Mouse (Mus musculus) intestine, embryonic 16.5 days (tissue): ENCODE measurements at regions not wholly inside any gene's neighbourhood (a gene's known extent, or its start where the extent isn't known, plus 50 kb on each side); places are given as distances from the start of the nearest gene placed in this dataset.

Experiments used
- ATAC-seq: fragments of 200-750 bp; cut with Nextera tagmentation; 2 replicates; pipeline ENCODE4 v1.8.0; 2017; ENCODE audit warnings: moderate TSS enrichment, moderate library complexity
- H3K27ac ChIP-seq: fragments of 300-500 bp; sonication (generic); 2 replicates; pipeline ENCODE4 v1.5.1; 2014; ENCODE audit warnings: mild to moderate bottlenecking, low read length
- H3K27me3 ChIP-seq: fragments of 300-500 bp; sonication (generic); replicated peaks from 2 replicates; pipeline ENCODE4 v1.6.1; 2014; ENCODE audit warnings: low read length, control low read depth, mixed read lengths; ENCODE audit not compliant: control insufficient read depth, insufficient read depth
- H3K36me3 ChIP-seq: fragments of 300-500 bp; sonication (generic); 2 replicates; pipeline ENCODE4 v1.6.1; 2014; ENCODE audit warnings: low read length, control low read depth; ENCODE audit not compliant: control insufficient read depth, insufficient read depth
- H3K4me1 ChIP-seq: fragments of 300-500 bp; sonication (generic); 2 replicates; pipeline ENCODE4 v1.6.1; 2014; ENCODE audit warnings: low read length, control low read depth, mixed read lengths; ENCODE audit not compliant: control insufficient read depth, insufficient read depth
- H3K4me2 ChIP-seq: fragments of 300-500 bp; sonication (generic); 2 replicates; pipeline ENCODE4 v1.6.1; 2014; ENCODE audit warnings: low read depth, low read length, control low read depth
- H3K4me3 ChIP-seq: fragments of 300-500 bp; sonication (generic); 2 replicates; pipeline ENCODE4 v1.5.1; 2014; ENCODE audit warnings: mild to moderate bottlenecking, low read length
- H3K9ac ChIP-seq: fragments of 300-500 bp; sonication (generic); 2 replicates; pipeline ENCODE4 v1.6.1; 2014; ENCODE audit warnings: low read depth, low read length
- H3K9me3 ChIP-seq: fragments of 300-500 bp; sonication (generic); 2 replicates; pipeline ENCODE4 v1.6.1; 2016; ENCODE audit warnings: low read length, control low read depth; ENCODE audit not compliant: control insufficient read depth
- WGBS: fragments of 180-500 bp; shearing (Covaris S2); extraction: QIAGEN DNeasy Blood & Tissue Kit; methylation state at CpG from one replicate; pipeline ENCODE4 v1.1.7; 2014; 5-methylcytosine and 5-hydroxymethylcytosine counted together

GRCm38 (mm10) chr2:10864451-10864850 is 307.5 kb upstream of the Prkcq start:
- Histone ChIP-seq H3K36me3 (no peaks in the 10 kb centered on the region), H3K27me3 (no peaks in the 10 kb centered on the region), H3K4me3 (no peak overlapping the region), H3K27ac (no peak overlapping the region), H3K9me3 (no peaks in the 10 kb centered on the region), H3K4me2 (no peak overlapping the region), H3K4me1 (no peaks in the 10 kb centered on the region), H3K9ac (no peak overlapping the region)
- WGBS = 82% methylated on average over 2 of the region's 2 CpGs
- no peak for ATAC-seq

- no peak overlapping the region for H3K4me3 ChIP-seq
- no peak overlapping the region for H3K9ac ChIP-seq
- no peak overlapping the region for H3K4me2 ChIP-seq
- H3K27ac ChIP-seq = no peak overlapping the region
- WGBS = 77% methylated on average over 4 of the region's 4 CpGs
- H3K27me3 ChIP-seq = no peaks in the 10 kb centered on the region
- no peaks in the 10 kb centered on the region for H3K36me3 ChIP-seq
- H3K4me1 ChIP-seq = no peaks in the 10 kb centered on the region
- no peaks in the 10 kb centered on the region for H3K9me3 ChIP-seq
- ATAC-seq = no peak
Measured at GRCm38 (mm10) chr2:10874303-10874702, 297.6 kb upstream of the Prkcq start.

GRCm38 (mm10) chr2:10901926-10902325 is 270.0 kb upstream of the Prkcq start:
- Histone ChIP-seq H3K36me3 (no peaks in the 10 kb centered on the region), H3K9me3 (no peaks in the 10 kb centered on the region), H3K27ac (no peak overlapping the region), H3K4me2 (no peak overlapping the region), H3K9ac (no peak overlapping the region), H3K4me3 (no peak overlapping the region), H3K4me1 (no peaks in the 10 kb centered on the region), H3K27me3 (no peaks in the 10 kb centered on the region)
- no peak for ATAC-seq
- 83% methylated on average over 3 of the region's 3 CpGs for WGBS

GRCm38 (mm10) chr2:10919955-10920354 is 252.0 kb upstream of the Prkcq start:
- Histone ChIP-seq H3K4me3 (no peak overlapping the region), H3K36me3 (no peaks in the 10 kb centered on the region), H3K9me3 (no peaks in the 10 kb centered on the region), H3K4me1 (no peaks in the 10 kb centered on the region), H3K4me2 (no peak overlapping the region), H3K27me3 (no peaks in the 10 kb centered on the region), H3K9ac (no peak overlapping the region), H3K27ac (no peak overlapping the region)
- ATAC-seq = no peak

- H3K27ac ChIP-seq = no peak overlapping the region
- no peaks in the 10 kb centered on the region for H3K36me3 ChIP-seq
- no peak overlapping the region for H3K4me3 ChIP-seq
- no peak for ATAC-seq
- H3K4me2 ChIP-seq = no peak overlapping the region
- H3K27me3 ChIP-seq = no peaks in the 10 kb centered on the region
- 63% methylated on average over 8 of the region's 8 CpGs for WGBS
- no peaks in the 10 kb centered on the region for H3K9me3 ChIP-seq
- H3K4me1 ChIP-seq = no peaks in the 10 kb centered on the region
- H3K9ac ChIP-seq = no peak overlapping the region
Measured at GRCm38 (mm10) chr2:10920686-10921485, 251.0 kb upstream of the Prkcq start.

- H3K27ac ChIP-seq = no peak overlapping the region
- no peak for ATAC-seq
- H3K36me3 ChIP-seq = no peaks in the 10 kb centered on the region
- 37% methylated on average over 13 of the region's 13 CpGs for WGBS
- H3K27me3 ChIP-seq = no peaks in the 10 kb centered on the region
- H3K4me2 ChIP-seq = no peak overlapping the region
- H3K9me3 ChIP-seq = no peaks in the 10 kb centered on the region
- no peak overlapping the region for H3K9ac ChIP-seq
- no peaks in the 10 kb centered on the region for H3K4me1 ChIP-seq
- H3K4me3 ChIP-seq = no peak overlapping the region
Measured at GRCm38 (mm10) chr2:10921486-10922450, 250.1 kb upstream of the Prkcq start.

DNA sequence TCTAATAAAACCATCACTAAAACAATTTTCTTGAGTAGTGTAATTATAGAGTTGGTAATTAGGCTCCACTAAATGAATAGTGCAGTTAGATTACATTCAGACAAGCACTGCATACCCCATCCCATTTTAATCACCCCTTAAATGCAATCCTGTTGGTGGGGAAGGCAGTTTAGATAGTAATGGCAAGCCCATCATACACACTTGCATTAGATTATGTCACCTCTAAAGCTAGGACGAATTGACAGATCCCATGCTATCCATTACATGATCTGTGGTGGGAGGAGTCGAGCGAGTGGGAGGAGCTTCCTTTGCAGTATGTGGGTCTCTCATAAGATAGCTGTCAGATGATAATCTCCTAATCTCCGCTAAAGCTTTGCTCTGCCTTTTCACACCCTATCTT is 247.9 kb upstream of the Prkcq start:
- no peaks in the 10 kb centered on the region for H3K27me3 ChIP-seq
- no peaks in the 10 kb centered on the region for H3K9me3 ChIP-seq
- no peaks in the 10 kb centered on the region for H3K4me1 ChIP-seq
- no peaks in the 10 kb centered on the region for H3K36me3 ChIP-seq
- H3K4me3 ChIP-seq = no peak overlapping the region
- ATAC-seq = no peak
- H3K4me2 ChIP-seq = no peak overlapping the region
- 65% methylated on average over 4 of the region's 4 CpGs for WGBS
- no peak overlapping the region for H3K9ac ChIP-seq
- no peak overlapping the region for H3K27ac ChIP-seq

DNA sequence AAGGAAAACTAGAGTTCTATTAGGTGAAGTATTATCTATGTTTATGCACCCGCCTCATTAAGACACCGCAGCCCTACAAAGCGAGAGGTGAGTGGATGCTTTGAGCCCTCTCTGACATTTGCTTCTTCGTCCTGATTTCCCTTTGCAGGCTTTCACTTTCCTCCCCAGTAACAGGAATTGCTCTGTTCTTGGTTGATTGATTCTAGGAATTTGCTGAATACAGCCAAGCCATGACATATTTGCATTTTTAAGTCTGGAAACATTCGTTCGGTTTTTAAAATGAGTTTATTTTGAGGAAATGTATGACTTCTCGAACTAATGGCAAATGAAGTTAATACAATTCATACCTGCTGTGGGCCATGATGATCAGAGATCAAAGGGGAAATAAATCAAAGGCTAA is 246.5 kb upstream of the Prkcq start:
- no peaks in the 10 kb centered on the region for H3K4me1 ChIP-seq
- 63% methylated on average over 7 of the region's 7 CpGs for WGBS
- ATAC-seq = no peak
- H3K36me3 ChIP-seq = no peaks in the 10 kb centered on the region
- H3K27ac ChIP-seq = no peak overlapping the region
- H3K4me3 ChIP-seq = no peak overlapping the region
- no peak overlapping the region for H3K9ac ChIP-seq
- no peak overlapping the region for H3K4me2 ChIP-seq
- H3K27me3 ChIP-seq = no peaks in the 10 kb centered on the region
- H3K9me3 ChIP-seq = no peaks in the 10 kb centered on the region

DNA sequence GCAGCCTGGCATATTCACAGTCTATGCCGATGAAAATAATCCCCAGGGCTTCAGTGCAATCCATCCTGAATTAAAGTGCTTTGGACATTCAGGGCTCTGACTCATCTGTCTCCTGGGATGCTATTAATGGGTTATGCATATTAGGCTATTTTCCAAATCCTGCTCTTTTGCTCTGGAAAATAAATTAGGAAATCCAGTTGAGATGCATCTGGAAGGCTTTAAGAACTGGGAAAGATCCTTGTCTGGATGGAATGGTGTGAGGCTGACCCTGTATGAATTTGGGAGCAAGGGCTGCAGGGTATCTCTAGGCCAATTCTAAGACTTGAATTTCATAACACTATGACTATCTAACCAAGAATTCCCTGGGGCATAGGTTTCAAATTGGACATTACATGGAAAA is 234.5 kb upstream of the Prkcq start:
- Histone ChIP-seq H3K9me3 (no peaks in the 10 kb centered on the region), H3K4me2 (no peak overlapping the region), H3K27ac (no peak overlapping the region), H3K4me3 (no peak overlapping the region), H3K4me1 (no peaks in the 10 kb centered on the region), H3K27me3 (no peaks in the 10 kb centered on the region), H3K9ac (no peak overlapping the region), H3K36me3 (no peaks in the 10 kb centered on the region)
- WGBS = 76% methylated on average over 1 of the region's 1 CpGs
- no peak for ATAC-seq
